Mouse (Mus musculus) G1E (cell line): ENCODE data around the gene Psma6. TPM values are rescaled to one million over a fixed set of nuclear protein-coding genes. Genes with fewer than 3 reads are reported as not detected.
"Not testable (repeated sequence)": the region's sequence is repeated elsewhere in the genome, so short reads cannot be mapped to it uniquely, and the experiment has no call there.

Experiments
- ATAC-seq: 2 replicates; pipeline ENCODE4 v1.8.0; 2016; ENCODE audit warnings: mild to moderate bottlenecking; ENCODE audit not compliant: insufficient number of reproducible peaks, poor library complexity, low FRiP score, severe bottlenecking; ENCODE audit errors: extremely low read depth
- DNase-seq: peaks from one replicate; pipeline ENCODE4 v3.0.0; 2012; ENCODE audit warnings: low spot score
- H3K27me3 ChIP-seq: 2 replicates; pipeline ENCODE4 v1.6.1; 2012; ENCODE audit warnings: mild to moderate bottlenecking, low read length, inconsistent platforms; ENCODE audit not compliant: insufficient read depth
- H3K36me3 ChIP-seq: replicated peaks from 2 replicates; pipeline ENCODE3; 2012; ENCODE audit warnings: mild to moderate bottlenecking, inconsistent platforms
- H3K4me1 ChIP-seq: 2 replicates; pipeline ENCODE4 v1.6.1; 2012; ENCODE audit warnings: low read depth, low read length, inconsistent platforms, mixed read lengths; ENCODE audit not compliant: insufficient read depth
- H3K4me3 ChIP-seq: 2 replicates; pipeline ENCODE4 v1.5.1; 2012; ENCODE audit warnings: low read depth, mild to moderate bottlenecking, inconsistent platforms, low read length, moderate library complexity, mixed read lengths
- H3K9me3 ChIP-seq: replicated peaks from 2 replicates; pipeline ENCODE4 v1.6.1; 2012; ENCODE audit warnings: inconsistent platforms
- CTCF ChIP-seq: IDR thresholded peaks from 2 replicates; pipeline ENCODE4 v1.5.1; 2012; ENCODE audit warnings: low read depth, low read length, inconsistent platforms, mixed read lengths
- GATA1 ChIP-seq: IDR thresholded peaks from 2 replicates; pipeline ENCODE4 v1.6.1; 2012; ENCODE audit warnings: borderline replicate concordance, low read length, inconsistent platforms, mixed read lengths
- GATA2 ChIP-seq: IDR thresholded peaks from 2 replicates; pipeline ENCODE4 v1.6.1; 2012; ENCODE audit warnings: low read depth, low read length, inconsistent platforms, borderline replicate concordance
- POLR2AphosphoS5 ChIP-seq: IDR thresholded peaks from 2 replicates; pipeline ENCODE4 v1.6.1; 2012; ENCODE audit warnings: low read depth, low read length, inconsistent platforms; ENCODE audit not compliant: insufficient replicate concordance
- TAL1 ChIP-seq: conservative IDR thresholded peaks from 2 replicates; pipeline ENCODE4 v1.6.1; 2012; ENCODE audit warnings: low read depth, low read length, inconsistent platforms, mixed read lengths
- polyA plus RNA-seq: library from polyadenylated mRNA; stranded (reverse); fragments of >175 nt; gene quantifications from 2 replicates; pipeline ENCODE4 v1.2.3, GENCODE M21; 2012
- total RNA-seq, 2 experiments: library from RNA; stranded (forward) in 1 of 2; stranded (reverse) in 1 of 2; fragments of 200-1000 nt in 1 of 2; fragments of >200 nt in 1 of 2; fragmentation: Nextera tagmentation in 1 of 2; gene quantifications; 2 replicates each; pipeline ENCODE4 v1.2.3; 2014 to 2017

The Psma6 gene
- total RNA-seq (2014; fragmentation: Nextera tagmentation): 174 and 191 TPM in 2 replicates
- total RNA-seq (2017): 518 and 536 TPM in 2 replicates
- polyA plus RNA-seq: 26.6 and 37.1 TPM in 2 replicates

DNA sequence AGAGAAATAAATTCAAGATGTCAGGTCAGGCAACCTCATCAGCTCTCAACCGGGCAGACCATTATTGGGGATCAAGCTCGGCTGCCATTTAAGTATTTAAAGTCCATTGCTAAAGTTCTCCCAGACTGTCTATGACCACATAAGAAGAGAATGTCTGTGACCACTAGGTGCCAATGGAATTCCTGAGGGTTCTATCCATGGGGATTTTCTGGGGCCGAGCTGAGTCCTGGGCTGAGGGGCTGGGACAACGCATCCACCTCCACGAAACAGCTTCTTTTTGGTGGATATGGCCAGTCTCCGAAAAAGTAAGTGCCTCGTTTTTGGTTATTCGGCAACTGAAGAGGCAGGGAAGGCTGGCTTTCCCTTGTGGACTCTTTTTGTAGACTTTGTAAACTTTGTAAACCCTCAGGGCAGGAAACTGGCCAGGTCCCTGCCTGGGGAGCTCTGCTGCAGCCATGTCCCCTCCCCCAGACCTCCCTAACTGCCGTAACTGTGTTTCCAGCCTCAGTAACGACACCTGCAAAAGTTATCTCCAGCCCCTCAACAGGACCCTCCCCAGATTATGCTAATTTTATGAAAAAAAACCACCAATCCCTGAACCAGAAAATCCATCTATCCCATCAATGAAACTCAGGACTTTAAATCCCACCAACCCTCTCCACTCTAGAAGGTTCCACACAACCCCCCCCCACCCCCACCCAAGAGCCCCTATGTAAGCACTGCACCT lies at the start of gene Psma6:
TSS of gene Psma6 (plus strand) at position 200 of the 727 bp plus-strand sequence.
- no peak for ATAC-seq
- TF ChIP-seq GATA1 (no peak), POLR2AphosphoS5 (no peak), CTCF (no peak), GATA2 (no peak), TAL1 (no peak)

DNA sequence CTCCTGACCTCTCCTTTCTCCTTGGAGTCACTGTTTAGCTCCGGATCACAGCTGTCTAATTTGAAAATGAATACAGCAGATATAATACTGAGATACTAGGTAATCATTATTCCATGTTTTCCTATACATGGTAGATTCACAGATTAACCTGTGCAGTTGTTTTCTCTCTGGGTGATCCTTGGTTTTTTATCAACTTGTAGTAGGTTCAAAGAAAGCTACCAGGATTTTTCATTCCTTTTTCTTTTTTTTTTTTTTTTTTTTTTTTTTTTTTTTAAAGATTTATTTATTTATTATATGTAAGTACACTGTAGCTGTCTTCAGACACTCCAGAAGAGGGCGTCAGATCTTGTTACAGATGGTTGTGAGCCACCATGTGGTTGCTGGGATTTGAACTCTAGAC lies 45.5 kb upstream of the Psma6 start:
- not testable (repeated sequence) for DNase-seq, H3K4me3 ChIP-seq, H3K27me3 ChIP-seq, ATAC-seq, H3K9me3 ChIP-seq
- H3K36me3 ChIP-seq: peaks cover 50% of the 10 kb centered on the region
- peaks cover 22% of the 10 kb centered on the region for H3K4me1 ChIP-seq

More for the DNA sequence above, at the start of gene Psma6:
- Histone ChIP-seq H3K36me3 (peaks cover 45% of the 10 kb centered on the region), H3K9me3 (no peaks in the 10 kb centered on the region), H3K4me3 (no peak within 1 kb of the TSS), H3K4me1 (peaks cover 51% of the 10 kb centered on the region), H3K27me3 (no peaks in the 10 kb centered on the region)
- no peak for DNase-seq

DNA sequence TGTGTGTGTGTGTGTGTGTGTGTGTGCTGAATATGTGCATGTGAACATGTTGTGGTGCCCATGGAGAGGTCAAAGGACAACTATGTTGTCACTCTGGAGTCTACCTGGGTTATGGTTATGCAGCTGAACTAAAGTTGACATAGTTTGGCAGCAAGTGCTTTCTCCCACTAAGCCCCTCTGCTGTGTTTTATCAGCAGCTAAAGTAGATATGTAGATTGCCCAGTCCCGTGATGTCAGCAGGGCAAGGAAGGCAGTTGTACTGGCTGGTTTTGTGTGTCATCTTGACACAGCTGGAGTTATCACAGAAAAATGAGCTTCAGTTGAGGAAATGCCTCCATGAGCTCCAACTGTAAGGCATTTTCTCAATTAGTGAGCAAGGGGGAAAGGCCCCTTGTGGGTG lies 41.0 kb upstream of the Psma6 start:
- not testable (repeated sequence) for H3K27me3 ChIP-seq, ATAC-seq, H3K4me3 ChIP-seq, H3K9me3 ChIP-seq, DNase-seq
- H3K4me1 ChIP-seq: peaks cover 19% of the 10 kb centered on the region
- H3K36me3 ChIP-seq: peaks cover 69% of the 10 kb centered on the region

DNA sequence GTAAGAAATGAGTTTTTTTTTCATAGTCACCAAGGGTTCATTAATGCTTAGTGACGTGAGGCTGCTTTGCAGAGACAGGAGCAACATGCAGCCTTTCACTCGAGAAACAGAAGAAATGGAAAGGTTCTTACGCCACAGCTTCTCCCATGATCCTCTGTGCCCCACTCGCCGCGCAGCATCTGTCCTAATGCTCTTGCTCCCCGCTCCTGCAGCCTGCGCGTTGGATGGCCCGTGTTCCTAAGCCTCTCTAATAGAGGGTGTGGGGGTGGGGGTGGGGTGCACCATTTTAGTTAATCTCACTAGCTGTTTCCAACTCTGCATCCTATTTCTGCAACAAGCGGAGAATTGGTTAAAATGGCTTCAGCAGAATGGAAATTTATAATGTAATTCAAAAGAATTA lies 40.0 kb upstream of the Psma6 start:
- Histone ChIP-seq H3K36me3 (peaks cover 64% of the 10 kb centered on the region), H3K4me1 (peaks cover 26% of the 10 kb centered on the region), H3K9me3 (no peaks in the 10 kb centered on the region), H3K4me3 (no peak overlapping the region), H3K27me3 (no peaks in the 10 kb centered on the region)
- no peak for DNase-seq
- no peak for TF ChIP-seq GATA2
- TF ChIP-seq POLR2AphosphoS5: no peak
- no peak for TF ChIP-seq GATA1
- TF ChIP-seq TAL1: no peak
- TF ChIP-seq CTCF: no peak
- ATAC-seq: no peak

DNA sequence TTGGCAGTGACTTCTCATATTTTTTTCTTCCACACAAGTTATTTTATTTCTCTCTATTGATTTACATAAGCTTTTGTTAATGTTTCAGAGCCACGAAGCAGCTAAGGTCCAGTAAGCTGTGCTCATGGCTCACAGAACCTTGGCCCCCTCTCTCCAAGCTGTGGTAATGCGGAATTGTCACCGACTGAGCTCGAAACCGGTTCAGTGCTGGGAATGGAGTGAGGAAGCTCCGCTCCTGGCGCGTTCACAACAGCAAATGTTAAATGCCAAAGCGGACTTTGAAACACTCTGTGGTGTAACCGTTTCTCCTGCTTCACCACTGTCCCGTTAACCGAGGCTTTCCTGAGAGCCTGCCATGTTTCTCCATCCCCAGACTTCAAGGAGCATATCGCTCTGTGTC lies 39.4 kb upstream of the Psma6 start:
- DNase-seq (no peak), ATAC-seq (no peak)
- Histone ChIP-seq H3K27me3 (no peaks in the 10 kb centered on the region), H3K9me3 (no peaks in the 10 kb centered on the region), H3K4me1 (peaks cover 31% of the 10 kb centered on the region), H3K36me3 (peaks cover 61% of the 10 kb centered on the region), H3K4me3 (no peak overlapping the region)
- TF ChIP-seq TAL1 (no peak), GATA1 (no peak), POLR2AphosphoS5 (no peak), GATA2 (no peak), CTCF (no peak)

DNA sequence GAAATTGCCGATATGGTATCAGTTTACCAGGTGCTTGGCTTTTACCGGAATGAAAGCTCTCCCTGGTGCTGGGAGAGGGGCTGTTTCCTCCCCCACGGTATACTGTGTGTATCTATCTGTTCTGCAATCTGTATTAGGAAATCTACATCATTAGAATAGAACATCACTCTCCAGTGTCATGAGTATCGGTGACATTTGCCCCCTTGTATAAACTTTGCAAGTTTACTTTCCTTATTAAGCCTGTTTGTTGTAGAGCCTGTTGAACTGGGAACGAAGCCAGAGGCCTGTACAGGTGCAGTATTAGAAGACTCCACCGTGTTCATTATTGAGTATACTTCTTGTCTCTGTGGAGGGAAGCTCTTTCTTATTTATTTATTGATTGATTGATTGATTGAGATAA lies 30.6 kb upstream of the Psma6 start:
- ATAC-seq (no peak), DNase-seq (no peak)
- Histone ChIP-seq H3K9me3 (no peaks in the 10 kb centered on the region), H3K4me3 (no peak overlapping the region), H3K27me3 (no peaks in the 10 kb centered on the region), H3K36me3 (peaks cover 55% of the 10 kb centered on the region), H3K4me1 (peaks cover 23% of the 10 kb centered on the region)
- TF ChIP-seq GATA2 (no peak), GATA1 (no peak), TAL1 (no peak), CTCF (no peak), POLR2AphosphoS5 (no peak)

DNA sequence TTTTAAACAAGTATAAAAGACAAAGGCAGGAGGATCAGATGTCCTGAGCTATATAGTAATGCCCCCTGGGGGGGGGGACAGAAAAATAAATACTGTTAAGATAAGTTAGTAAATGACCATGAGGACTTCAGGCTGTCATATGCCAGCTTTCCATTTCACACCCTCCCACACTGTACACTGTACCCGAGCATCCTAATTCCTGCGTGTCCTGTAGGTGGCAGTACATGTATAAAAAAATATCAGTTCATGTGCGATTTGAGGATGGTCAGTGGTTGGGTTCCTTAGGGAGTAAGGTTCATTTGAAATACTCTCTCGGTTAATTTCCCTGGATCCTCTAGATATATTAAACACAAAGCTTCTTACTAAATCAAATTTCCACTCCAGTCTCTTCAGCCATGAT lies 29.1 kb upstream of the Psma6 start:
- Histone ChIP-seq H3K4me3 (no peak overlapping the region), H3K27me3 (no peaks in the 10 kb centered on the region), H3K4me1 (peaks cover 15% of the 10 kb centered on the region; the same call in 1 of the 2 replicates), H3K9me3 (no peaks in the 10 kb centered on the region), H3K36me3 (peaks cover 60% of the 10 kb centered on the region)
- ATAC-seq (peak; percentile 63), DNase-seq (peak; percentile 38)
- TF ChIP-seq GATA1: no peak
- no peak for TF ChIP-seq POLR2AphosphoS5
- no peak for TF ChIP-seq CTCF
- no peak for TF ChIP-seq TAL1
- no peak for TF ChIP-seq GATA2
